In the genomic region with DNA sequence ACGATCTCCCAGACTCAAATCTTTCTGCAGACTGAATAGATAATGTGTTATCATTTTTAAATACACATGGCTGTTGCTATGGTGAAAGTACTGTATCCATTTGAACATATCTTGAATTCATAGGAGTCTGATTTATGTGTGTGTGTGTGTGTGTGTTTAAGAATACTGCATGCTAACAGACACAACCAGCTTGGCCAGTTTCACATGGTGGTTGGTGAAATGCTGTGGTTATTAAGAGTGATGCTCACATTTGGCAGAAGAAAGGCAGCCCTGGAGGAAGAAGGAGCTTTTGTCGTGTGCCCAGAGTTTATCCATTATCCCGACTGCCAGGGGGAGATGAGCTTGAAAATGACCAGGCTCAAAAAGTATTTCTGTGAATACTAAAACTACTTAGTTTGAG, we compare ENCODE assay signal across 25 mouse cellular contexts.
"Had no signal": no experiment of that assay in that cellular context is flagged by ENCODE, and none has a peak within 500 bp of the region (broad histone marks: within the 10 kb centered on the region; RNA-seq: fewer than 3 reads in every experiment).

No protein-coding gene starts in this region.

- H3K9me3 ChIP-seq: heart, embryonic 13.5 days; heart, embryonic 15.5 days; hindbrain, embryonic 10.5 days; hindbrain, embryonic 12.5 days; limb, embryonic 10.5 days; limb, embryonic 12.5 days had no signal

- H3K4me1 ChIP-seq: heart, embryonic 13.5 days; heart, embryonic 15.5 days; hindbrain, embryonic 12.5 days; limb, embryonic 10.5 days had no signal

- DNase-seq: gastrocnemius, postnatal 14 days; gastrocnemius, postnatal 36 days; heart, postnatal 4 days; kidney, adult 11 months; kidney, adult 9 months; kidney, postnatal 10 days; kidney, postnatal 25 days; kidney, postnatal 4 days; layer of hippocampus, adult 9-11 months; liver had no signal

- H3K4me3 ChIP-seq: heart, adult 2 months; heart, embryonic 13.5 days; heart, embryonic 15.5 days; hindbrain, embryonic 10.5 days; hindbrain, embryonic 12.5 days; layer of hippocampus, adult 2 months; left cerebral cortex, adult 2 months; limb, embryonic 10.5 days; limb, embryonic 12.5 days had no signal

- H3K9ac ChIP-seq: heart, embryonic 13.5 days; heart, embryonic 15.5 days; hindbrain, embryonic 12.5 days; hindbrain, embryonic 14.5 days; limb, embryonic 12.5 days; liver, embryonic 14.5 days had no signal

- H3K27me3 ChIP-seq: heart, embryonic 15.5 days; hindbrain, embryonic 12.5 days; limb, embryonic 12.5 days had no signal

- H3K27ac ChIP-seq: heart, adult 2 months; heart, embryonic 13.5 days; heart, embryonic 15.5 days; hindbrain, embryonic 10.5 days; hindbrain, embryonic 12.5 days; hindbrain, embryonic 14.5 days; layer of hippocampus, adult 2 months; left cerebral cortex, adult 2 months; limb, embryonic 10.5 days; limb, embryonic 12.5 days; liver, embryonic 14.5 days had no signal

- H3K36me3 ChIP-seq: heart, embryonic 13.5 days; heart, embryonic 15.5 days; hindbrain, embryonic 10.5 days; hindbrain, embryonic 12.5 days; limb, embryonic 10.5 days; limb, embryonic 12.5 days had no signal

- ATAC-seq: hindbrain, embryonic 16.5 days; intestine, embryonic 16.5 days had no signal

- H3K4me2 ChIP-seq: heart, embryonic 11.5 days; heart, embryonic 13.5 days; heart, embryonic 15.5 days; hindbrain, embryonic 12.5 days; hindbrain, embryonic 14.5 days; limb, embryonic 12.5 days; liver, embryonic 11.5 days had no signal
